8 mouse cellular contexts compared by ENCODE assay signal in the genomic region with DNA sequence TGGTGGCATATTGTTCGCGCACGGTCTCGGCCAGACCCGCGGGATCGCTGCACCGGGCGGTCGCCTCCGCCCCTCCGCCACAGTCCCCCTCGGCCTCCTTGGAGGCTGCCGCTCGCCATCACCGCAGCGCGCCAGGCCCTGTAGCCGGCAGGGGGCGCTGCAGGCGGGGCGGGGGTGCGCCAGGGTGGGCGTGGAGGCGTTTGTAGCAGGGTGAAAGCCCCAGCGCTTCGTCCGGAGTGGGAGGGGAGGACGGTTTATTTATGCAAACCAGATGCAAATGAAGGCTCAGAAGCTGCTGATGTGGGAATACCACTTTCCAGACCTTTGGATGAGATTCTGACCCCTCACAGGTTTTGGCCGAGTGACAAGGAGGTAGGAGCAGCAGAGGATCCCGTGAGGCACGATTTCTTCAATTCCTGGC. TPM values are rescaled to one million over a fixed set of nuclear protein-coding genes. Genes with fewer than 3 reads are reported as not detected.
DNase-seq lines count a peak whose midpoint lies in the region; ATAC-seq lines count a peak whose summit lies in the region.

No protein-coding gene starts in this region.

- ATAC-seq in heart, embryonic 11.5 days (replicated peaks; ENCODE audit: insufficient number of reproducible peaks, low FRiP score, low TSS enrichment), result 0 out of 2 replicates have a peak, but pooled peaks have one; percentile 35
- ATAC-seq in liver, embryonic 11.5 days (replicated peaks; ENCODE audit: low FRiP score), result 0 out of 2 replicates have a peak, but pooled peaks have one; percentile 49
- peak; percentile 84 for ATAC-seq in midbrain, embryonic 16.5 days
- peak; percentile 57; the same call in 1 of the 2 replicates for ATAC-seq in stomach, embryonic 16.5 days (ENCODE audit: insufficient read depth, low FRiP score)

- DNase-seq in urinary bladder, postnatal 14 days (ENCODE audit: low spot score), result peak; percentile 33
- DNase-seq in urinary bladder, adult 2 months (ENCODE audit: low spot score), result no peak
- DNase-seq in embryonic facial prominence, embryonic 10.5 days (ENCODE audit: low spot score), result peak; percentile 89
- peak; percentile 73 for DNase-seq in kidney, adult 9 months
- peak; percentile 73 for DNase-seq in liver, embryonic 11.5 days (ENCODE audit: low spot score)

- WGBS in embryonic facial prominence, embryonic 10.5 days, result under 1% methylated on average over 32 of the region's 32 CpGs
- under 1% methylated on average over 32 of the region's 32 CpGs for WGBS in heart, embryonic 11.5 days (ENCODE audit: insufficient replicate concordance)
- WGBS in liver, embryonic 11.5 days, result under 1% methylated on average over 32 of the region's 32 CpGs
- WGBS in midbrain, embryonic 16.5 days, result 0% methylated on average over 32 of the region's 32 CpGs
- WGBS in stomach, embryonic 16.5 days, result under 1% methylated on average over 32 of the region's 32 CpGs

- H3K27me3 ChIP-seq in embryonic facial prominence, embryonic 10.5 days (replicated peaks; ENCODE audit: low read depth, poor library complexity, severe bottlenecking), result peaks cover 88% of the 10 kb centered on the region
- H3K27me3 ChIP-seq in heart, embryonic 11.5 days (ENCODE audit: control insufficient read depth, insufficient read depth, low read length), result peaks cover 77% of the 10 kb centered on the region
- H3K27me3 ChIP-seq in liver, embryonic 11.5 days (replicated peaks; ENCODE audit: control insufficient read depth, insufficient read depth, low read length), result peaks cover 79% of the 10 kb centered on the region
- peaks cover 33% of the 10 kb centered on the region for H3K27me3 ChIP-seq in midbrain, embryonic 16.5 days (ENCODE audit: control insufficient read depth, insufficient read depth, low read depth, low read length)
- peaks cover 68% of the 10 kb centered on the region for H3K27me3 ChIP-seq in stomach, embryonic 16.5 days (ENCODE audit: control insufficient read depth, insufficient read depth, low read length)

- no peak overlapping the region for H3K9ac ChIP-seq in heart, embryonic 11.5 days (ENCODE audit: low read depth, low read length)
- no peak overlapping the region for H3K9ac ChIP-seq in liver, embryonic 11.5 days (ENCODE audit: low read depth, low read length)
- H3K9ac ChIP-seq in midbrain, embryonic 16.5 days (ENCODE audit: low read depth, low read length), result peak overlapping the region; percentile 72
- peak overlapping the region; percentile 62 for H3K9ac ChIP-seq in stomach, embryonic 16.5 days (ENCODE audit: low read length)

- peak overlapping the region; percentile 41 for H3K27ac ChIP-seq in embryonic facial prominence, embryonic 10.5 days (replicated peaks)
- H3K27ac ChIP-seq in heart, embryonic 11.5 days (ENCODE audit: low read depth, low read length), result no peak overlapping the region
- no peak overlapping the region for H3K27ac ChIP-seq in liver, embryonic 11.5 days (ENCODE audit: low read depth, low read length)
- H3K27ac ChIP-seq in midbrain, embryonic 16.5 days (ENCODE audit: low read length), result peak overlapping the region; percentile 89
- no peak overlapping the region for H3K27ac ChIP-seq in stomach, embryonic 16.5 days (ENCODE audit: low read length)

- peak overlapping the region; percentile 59 for H3K4me3 ChIP-seq in embryonic facial prominence, embryonic 10.5 days
- peak overlapping the region; percentile 55 for H3K4me3 ChIP-seq in heart, embryonic 11.5 days (ENCODE audit: low read depth, low read length)
- H3K4me3 ChIP-seq in liver, embryonic 11.5 days (ENCODE audit: low read depth, low read length), result peak overlapping the region; percentile 50
- peak overlapping the region; percentile 50 for H3K4me3 ChIP-seq in midbrain, embryonic 16.5 days (ENCODE audit: low read depth, low read length)
- peak overlapping the region; percentile 55 for H3K4me3 ChIP-seq in stomach, embryonic 16.5 days (replicated peaks; ENCODE audit: low read length)

- H3K9me3 ChIP-seq in embryonic facial prominence, embryonic 10.5 days, result no peaks in the 10 kb centered on the region
- no peaks in the 10 kb centered on the region for H3K9me3 ChIP-seq in heart, embryonic 11.5 days (replicated peaks; ENCODE audit: control insufficient read depth, low read length)
- H3K9me3 ChIP-seq in liver, embryonic 11.5 days (ENCODE audit: control insufficient read depth, low read length), result no peaks in the 10 kb centered on the region
- no peaks in the 10 kb centered on the region for H3K9me3 ChIP-seq in midbrain, embryonic 16.5 days (replicated peaks; ENCODE audit: control insufficient read depth, low read length, poor library complexity, severe bottlenecking)
- no peaks in the 10 kb centered on the region for H3K9me3 ChIP-seq in stomach, embryonic 16.5 days (replicated peaks; ENCODE audit: control insufficient read depth, low read length)

- H3K4me2 ChIP-seq in heart, embryonic 11.5 days, result peak overlapping the region; percentile 89
- H3K4me2 ChIP-seq in liver, embryonic 11.5 days, result peak overlapping the region; percentile 76
- H3K4me2 ChIP-seq in midbrain, embryonic 16.5 days (ENCODE audit: low read length), result peak overlapping the region; percentile 65
- H3K4me2 ChIP-seq in stomach, embryonic 16.5 days (ENCODE audit: low read depth, low read length), result peak overlapping the region; percentile 78

- H3K36me3 ChIP-seq in embryonic facial prominence, embryonic 10.5 days (replicated peaks), result no peaks in the 10 kb centered on the region
- H3K36me3 ChIP-seq in heart, embryonic 11.5 days (ENCODE audit: control insufficient read depth, insufficient read depth, low read length), result no peaks in the 10 kb centered on the region
- no peaks in the 10 kb centered on the region for H3K36me3 ChIP-seq in liver, embryonic 11.5 days (ENCODE audit: control insufficient read depth, insufficient read depth, low read length)
- H3K36me3 ChIP-seq in midbrain, embryonic 16.5 days (ENCODE audit: control insufficient read depth, insufficient read depth, low read length), result no peaks in the 10 kb centered on the region
- no peaks in the 10 kb centered on the region for H3K36me3 ChIP-seq in stomach, embryonic 16.5 days (ENCODE audit: control insufficient read depth, insufficient read depth, low read length)

- peaks cover 25% of the 10 kb centered on the region for H3K4me1 ChIP-seq in embryonic facial prominence, embryonic 10.5 days
- H3K4me1 ChIP-seq in heart, embryonic 11.5 days (ENCODE audit: control insufficient read depth, insufficient read depth, low read length), result 0 out of 2 replicates have a peak, but pooled peaks cover 10% of the 10 kb centered on the region
- no peaks in the 10 kb centered on the region for H3K4me1 ChIP-seq in liver, embryonic 11.5 days (replicated peaks; ENCODE audit: control insufficient read depth, insufficient read depth, low read length)
- H3K4me1 ChIP-seq in midbrain, embryonic 16.5 days (ENCODE audit: control insufficient read depth, insufficient read depth, low read length), result peaks cover 21% of the 10 kb centered on the region
- H3K4me1 ChIP-seq in stomach, embryonic 16.5 days (ENCODE audit: control insufficient read depth, insufficient read depth, low read length), result peaks cover 3% of the 10 kb centered on the region; the same call in 1 of the 2 replicates

RNA-seq across cellular contexts. Expression of a gene that starts 20.8 kb away (rescaled TPM):
- 363 and 422 TPM in 2 replicates for polyA plus RNA-seq in urinary bladder, adult 2 months (2012; rRNA removed)
- 52.8 and 56.9 TPM in 2 replicates for polyA plus RNA-seq in embryonic facial prominence, embryonic 10.5 days (2016; fragmentation: Nextera tagmentation; extraction: Ambion mirVana)
- 76.3 and 82.0 TPM in 2 replicates for polyA plus RNA-seq in heart, embryonic 11.5 days (2014; fragmentation: Nextera tagmentation; extraction: Ambion mirVana)
- polyA plus RNA-seq in liver, embryonic 11.5 days (2014; fragmentation: Nextera tagmentation; extraction: Ambion mirVana), result 60.2 and 74.2 TPM in 2 replicates
- polyA plus RNA-seq in midbrain, embryonic 16.5 days (2015; fragmentation: Nextera tagmentation; extraction: Ambion mirVana), result 46.9 and 49.8 TPM in 2 replicates
- polyA plus RNA-seq in stomach, embryonic 16.5 days (2015; fragmentation: Nextera tagmentation; extraction: Ambion mirVana), result 53.3 and 54.2 TPM in 2 replicates

RNA-seq across cellular contexts. Expression of a gene that starts 29.0 kb away (rescaled TPM):
- polyA plus RNA-seq in urinary bladder, adult 2 months (2012; rRNA removed), result 52.1 and 79.6 TPM in 2 replicates
- 33.9 and 36.4 TPM in 2 replicates for polyA plus RNA-seq in embryonic facial prominence, embryonic 10.5 days (2016; fragmentation: Nextera tagmentation; extraction: Ambion mirVana)
- polyA plus RNA-seq in heart, embryonic 11.5 days (2014; fragmentation: Nextera tagmentation; extraction: Ambion mirVana), result 33.7 and 47.8 TPM in 2 replicates
- polyA plus RNA-seq in liver, embryonic 11.5 days (2014; fragmentation: Nextera tagmentation; extraction: Ambion mirVana), result 15.0 and 16.2 TPM in 2 replicates
- polyA plus RNA-seq in midbrain, embryonic 16.5 days (2015; fragmentation: Nextera tagmentation; extraction: Ambion mirVana), result 38.3 and 38.7 TPM in 2 replicates
- 36.8 and 37.7 TPM in 2 replicates for polyA plus RNA-seq in stomach, embryonic 16.5 days (2015; fragmentation: Nextera tagmentation; extraction: Ambion mirVana)

Comparison
In these comparisons a context has a peak if more than half of its experiments do, and no peak if none do; other contexts are left out.
1. H3K27ac ChIP-seq: peak in embryonic facial prominence, embryonic 10.5 days (single experiment) and midbrain, embryonic 16.5 days (single experiment); none in heart, embryonic 11.5 days (single experiment), liver, embryonic 11.5 days (single experiment) and stomach, embryonic 16.5 days (single experiment).
2. H3K9ac ChIP-seq: peak in midbrain, embryonic 16.5 days (single experiment) and stomach, embryonic 16.5 days (single experiment); none in heart, embryonic 11.5 days (single experiment) and liver, embryonic 11.5 days (single experiment).
3. Peak in every context shown above with its lines, with median percentiles within 50 percentile points of each other: H3K4me3 ChIP-seq, ATAC-seq and H3K4me2 ChIP-seq.